Mouse (Mus musculus) CD4-positive helper T cell, adult 2 months (primary cell): ENCODE measurements around the gene Prkce.

Experiments
- DNase-seq: peaks from one replicate; pipeline ENCODE4 v3.0.0-alpha.2; 2012; ENCODE audit warnings: low read depth, missing footprints, low spot score

Prkce gene

DNA sequence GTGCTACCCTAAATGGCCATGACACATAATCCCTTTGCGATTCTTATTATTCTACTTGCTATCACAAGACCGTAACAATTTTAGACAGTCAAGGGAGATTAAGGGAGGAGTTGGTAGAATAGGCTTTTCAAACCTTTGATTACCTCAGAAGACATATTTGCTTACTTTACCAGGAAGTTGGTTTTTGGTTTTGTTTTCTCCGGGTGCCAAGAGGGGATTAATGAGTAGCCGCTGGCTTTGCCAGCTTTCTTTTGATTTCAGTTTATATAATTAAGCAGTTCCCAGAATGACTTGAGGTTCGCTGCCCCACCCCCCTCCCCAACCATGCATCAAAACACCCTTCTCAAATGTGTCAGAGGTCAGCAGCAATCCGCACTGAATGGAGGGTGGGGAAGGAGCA is 384.4 kb downstream of the Prkce start:
- no peak for DNase-seq

- DNase-seq, result no peak
Observed at GRCm38 (mm10) chr17:86559206-86559891, 391.8 kb downstream of the Prkce start.

- DNase-seq, result no peak
Observed at GRCm38 (mm10) chr17:86560499-86560898, 392.9 kb downstream of the Prkce start.

GRCm38 (mm10) chr17:86570491-86570890 is 402.9 kb downstream of the Prkce start:
- no peak for DNase-seq

DNA sequence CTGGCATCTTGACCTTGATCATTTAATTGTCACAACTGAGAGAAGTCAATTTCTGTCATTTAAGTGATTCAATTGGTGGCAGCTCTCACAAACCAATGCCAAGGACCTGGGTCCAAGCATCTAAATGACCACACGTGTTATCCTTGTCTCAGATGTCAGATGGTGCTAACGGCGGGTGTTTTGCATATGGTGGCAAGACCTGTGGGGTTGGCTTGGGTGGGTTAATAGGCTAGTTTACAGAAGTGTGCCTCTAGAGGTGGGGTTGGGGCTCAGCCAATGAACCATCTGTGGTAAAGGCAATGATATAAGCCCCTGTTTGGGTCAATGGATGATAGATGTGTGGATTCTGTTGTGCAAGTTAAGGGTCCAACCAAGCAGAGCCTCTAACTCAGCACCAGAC is 403.7 kb downstream of the Prkce start:
- no peak for DNase-seq

DNA sequence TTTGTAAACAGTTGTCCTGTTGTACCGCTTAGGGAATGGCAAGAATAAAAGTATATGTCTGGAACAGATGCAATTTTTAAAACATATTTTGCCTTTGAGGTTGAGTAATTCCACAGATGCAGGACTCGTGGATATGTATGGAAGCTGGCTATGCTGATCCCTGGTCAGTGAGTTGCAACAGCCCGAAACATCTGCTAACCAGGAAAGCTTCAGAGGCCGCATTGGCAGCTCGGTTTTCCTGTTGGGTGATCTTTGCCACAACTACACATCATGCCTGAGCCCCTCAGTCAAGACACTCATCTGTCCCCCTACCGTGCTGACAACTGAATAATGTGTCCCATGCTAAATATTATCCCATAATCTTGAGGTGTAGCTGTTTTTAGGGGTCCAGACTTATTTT is 404.6 kb downstream of the Prkce start:
- no peak for DNase-seq

GRCm38 (mm10) chr17:86572576-86572975 is 405.0 kb downstream of the Prkce start:
- DNase-seq, result no peak

- DNase-seq, result no peak
Observed at GRCm38 (mm10) chr17:86573596-86574248, 406.1 kb downstream of the Prkce start.

DNA sequence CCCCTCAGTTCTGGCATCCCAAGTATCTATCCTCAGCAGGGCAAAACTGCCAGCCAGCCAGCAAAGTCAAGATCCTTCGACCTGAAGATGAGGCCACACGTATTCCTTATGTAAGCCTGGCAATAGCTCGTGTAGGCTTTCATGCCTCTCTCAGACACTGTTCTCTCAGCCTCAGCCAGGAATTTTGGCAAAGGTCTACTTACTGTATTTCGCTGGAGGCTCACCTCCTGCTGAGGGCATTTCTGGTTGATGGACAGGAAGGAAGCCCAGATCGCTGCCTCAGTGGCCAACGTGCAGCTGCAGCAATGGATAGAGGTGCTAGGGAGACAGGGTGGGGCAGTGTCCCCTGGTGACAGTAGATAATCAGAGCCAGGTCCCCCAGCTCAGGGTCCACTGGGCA is 413.1 kb downstream of the Prkce start:
- DNase-seq, result no peak

GRCm38 (mm10) chr17:86582341-86582740 is 414.8 kb downstream of the Prkce start:
- DNase-seq, result no peak

DNA sequence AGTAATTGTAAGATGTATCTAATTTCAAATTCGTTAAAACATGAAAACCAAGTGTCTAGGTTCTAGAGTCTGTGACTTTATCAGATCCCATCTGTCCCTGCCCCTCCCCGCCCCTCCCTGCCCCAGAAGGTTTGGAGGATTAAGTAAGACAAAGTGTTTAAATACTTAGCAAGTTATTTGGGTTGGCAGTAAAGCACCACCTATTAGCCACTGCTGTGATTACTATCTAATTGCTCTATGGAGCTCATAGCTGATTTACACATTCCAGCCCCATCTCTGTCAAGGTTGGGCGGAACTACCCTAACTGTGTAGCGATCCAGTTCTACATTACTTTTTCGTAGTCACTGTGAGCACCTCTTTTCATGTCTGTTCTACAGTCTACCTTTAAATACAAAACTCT is 418.9 kb downstream of the Prkce start:
- no peak for DNase-seq

- no peak for DNase-seq
Observed at GRCm38 (mm10) chr17:86588704-86589449, 421.3 kb downstream of the Prkce start.

GRCm38 (mm10) chr17:86589681-86590080 is 422.1 kb downstream of the Prkce start:
- DNase-seq, result no peak

DNA sequence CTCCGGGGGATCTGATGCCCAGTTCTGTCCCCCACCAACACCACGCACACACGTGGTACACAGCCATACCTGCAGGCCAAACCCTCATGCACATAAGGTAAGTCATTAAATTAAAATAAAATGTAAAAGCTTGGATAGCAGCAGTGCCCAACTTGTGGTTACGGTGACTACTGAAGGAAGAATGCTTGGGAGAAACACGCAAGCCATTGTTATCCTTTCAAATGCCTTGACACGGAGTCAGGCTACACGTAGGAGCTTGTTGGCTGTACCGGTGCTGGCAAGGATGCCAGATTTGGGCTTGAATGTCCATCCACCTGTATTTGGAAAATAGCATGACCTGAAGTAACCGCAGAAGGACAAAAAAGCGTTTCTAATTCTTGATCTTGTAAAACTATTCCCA is 423.7 kb downstream of the Prkce start:
- no peak for DNase-seq

DNA sequence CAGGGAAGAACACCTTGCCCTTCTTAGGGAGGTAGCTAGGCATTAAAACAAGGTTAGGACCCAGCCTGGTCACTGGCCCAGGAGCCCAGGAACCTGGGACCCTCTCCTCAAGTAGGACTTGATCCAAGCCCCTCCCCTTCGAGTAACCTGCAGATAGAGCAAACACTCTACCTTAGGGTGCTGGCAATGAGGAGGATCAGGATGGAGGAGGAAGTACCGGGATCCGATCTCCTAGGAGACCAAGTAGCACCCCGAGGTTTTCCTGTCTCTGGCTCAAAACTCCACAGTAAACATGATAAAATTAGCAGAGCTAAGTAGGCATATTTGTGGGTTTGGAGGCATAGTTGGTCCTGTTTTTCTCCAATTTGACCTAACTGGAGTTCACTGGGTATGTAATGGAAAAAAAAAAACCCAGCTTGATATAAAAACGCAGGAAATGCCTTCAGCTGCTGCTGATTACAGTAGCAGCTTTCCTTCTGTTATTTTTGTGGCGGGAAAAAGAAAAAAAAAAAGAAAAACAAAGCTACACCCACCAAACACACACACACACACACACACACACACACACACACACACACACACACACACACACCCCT is 425.5 kb downstream of the Prkce start:
- no peak for DNase-seq

DNA sequence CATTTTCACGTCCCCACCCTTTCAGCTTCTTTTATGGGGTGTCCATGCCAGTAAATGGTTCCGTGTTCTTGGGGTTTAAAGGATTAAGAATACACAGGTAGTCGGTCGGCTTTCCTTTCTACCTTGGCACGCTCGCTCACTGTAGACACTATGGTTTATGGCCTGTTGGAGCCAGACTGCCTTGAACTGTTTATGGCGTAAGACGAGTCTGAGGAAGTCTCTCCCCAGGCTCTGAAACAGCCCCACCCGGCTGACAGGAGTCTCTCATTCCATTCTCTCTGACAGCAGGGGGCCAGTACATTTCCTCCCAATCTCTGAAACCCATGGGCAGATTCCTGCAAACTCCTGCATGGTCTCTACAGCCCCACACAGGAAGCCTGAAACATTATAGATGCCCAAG is 427.9 kb downstream of the Prkce start:
- DNase-seq, result no peak

- DNase-seq, result no peak
Observed at GRCm38 (mm10) chr17:86601116-86601515, 433.5 kb downstream of the Prkce start.

DNA sequence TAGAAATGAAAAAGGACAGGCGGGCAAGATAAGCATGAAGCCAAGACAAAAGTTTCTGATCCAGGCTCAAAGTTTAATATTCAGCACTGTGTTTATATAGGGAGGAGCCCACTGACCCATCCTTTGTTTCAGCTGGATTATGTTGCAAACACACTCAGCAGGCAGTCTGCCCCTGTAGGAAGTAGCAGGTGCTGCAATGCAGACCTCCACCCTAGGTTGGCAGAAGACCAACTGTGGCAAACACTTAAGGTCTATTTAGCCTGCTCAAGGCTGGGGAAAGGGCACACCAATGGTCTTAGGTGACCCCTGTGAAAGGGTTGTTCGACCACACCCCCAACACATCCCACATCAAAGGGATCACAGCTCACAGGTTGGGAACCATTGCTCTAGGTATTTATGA is 434.3 kb downstream of the Prkce start:
- no peak for DNase-seq

GRCm38 (mm10) chr17:86603848-86604444 is 436.4 kb downstream of the Prkce start:
- DNase-seq, result no peak

DNA sequence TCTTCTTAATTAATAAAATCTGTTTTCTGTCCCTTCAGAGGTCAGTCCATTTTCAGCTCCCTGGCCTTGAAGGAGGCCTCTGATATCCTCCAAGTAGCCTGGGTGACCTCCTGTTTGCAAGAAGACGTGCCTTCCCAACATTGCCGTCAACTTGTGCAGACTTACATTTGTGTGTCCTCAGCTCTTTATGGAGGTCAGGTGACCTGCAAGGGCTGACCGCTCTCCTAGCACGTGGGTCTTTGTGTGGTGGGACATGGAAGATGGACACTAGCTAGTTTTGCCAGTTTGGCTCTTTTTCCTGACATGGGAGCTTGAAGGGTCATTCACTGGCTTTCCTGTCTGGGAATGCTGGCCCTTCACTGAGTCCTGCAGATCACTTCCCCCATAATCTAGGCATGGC is 440.4 kb downstream of the Prkce start:
- DNase-seq, result no peak

DNA sequence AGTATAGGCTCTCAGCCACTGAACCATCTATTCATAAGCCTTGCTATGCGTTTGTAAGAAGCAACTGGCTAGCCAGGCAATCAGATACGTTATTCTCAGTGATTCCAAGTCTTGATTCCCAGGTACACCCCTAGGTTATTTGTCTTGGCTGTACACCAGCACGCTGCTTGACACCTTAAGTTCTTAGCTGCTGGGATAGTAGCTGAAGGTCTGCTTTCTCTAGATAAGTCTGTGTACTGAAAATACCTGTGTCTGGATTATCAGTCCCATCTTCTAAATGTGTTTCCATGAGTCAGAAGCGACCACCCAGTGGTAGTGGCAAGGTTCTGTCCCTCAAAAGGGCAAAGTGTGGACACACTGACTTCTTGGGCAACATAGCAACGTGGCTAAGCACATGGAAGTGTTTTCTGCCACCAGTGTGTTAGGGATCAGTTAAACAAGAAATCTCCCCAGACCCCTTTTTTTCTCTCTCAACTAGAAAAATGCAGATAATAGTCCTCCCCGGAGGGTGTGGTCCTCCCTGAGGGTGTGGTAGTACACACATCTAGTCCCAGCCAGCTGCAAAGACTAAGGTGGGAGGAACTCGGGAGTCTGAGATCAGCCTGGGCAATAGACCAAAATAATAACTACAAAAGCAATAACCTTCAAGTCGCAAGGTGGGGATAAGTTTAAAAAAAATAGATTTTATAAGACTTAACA is 442.8 kb downstream of the Prkce start:
- DNase-seq, result no peak
